Mouse (Mus musculus) liver, postnatal 0 days (tissue): ENCODE data around the gene 1110032A03Rik.

Source experiments
- CTCF ChIP-seq: sonication (generic); IDR thresholded peaks from 2 replicates; pipeline ENCODE4 v1.5.1; 2016; ENCODE audit warnings: antibody characterized with exemption, low read depth
- EP300 ChIP-seq: IDR thresholded peaks from 2 replicates; pipeline ENCODE4 v1.6.1; 2016; ENCODE audit warnings: antibody characterized with exemption, low read depth, mild to moderate bottlenecking

GRCm38 (mm10) chr9:50823779-50824453 lies 48.6 kb upstream of the 1110032A03Rik start:
- TF ChIP-seq CTCF (no peak), EP300 (peak; percentile 98)
